Mouse (Mus musculus): Measurements from ENCODE around the gene Gm2035. TPM values are rescaled to one million over a fixed set of nuclear protein-coding genes. Genes with fewer than 3 reads are reported as not detected.
"Not testable (repeated sequence)": the region's sequence is repeated elsewhere in the genome, so short reads cannot be mapped to it uniquely, and the experiment has no call there.

Gm2035 gene
- not detected in 2 replicates for polyA plus RNA-seq (2016; fragmentation: Nextera tagmentation; extraction: Ambion mirVana)

DNA sequence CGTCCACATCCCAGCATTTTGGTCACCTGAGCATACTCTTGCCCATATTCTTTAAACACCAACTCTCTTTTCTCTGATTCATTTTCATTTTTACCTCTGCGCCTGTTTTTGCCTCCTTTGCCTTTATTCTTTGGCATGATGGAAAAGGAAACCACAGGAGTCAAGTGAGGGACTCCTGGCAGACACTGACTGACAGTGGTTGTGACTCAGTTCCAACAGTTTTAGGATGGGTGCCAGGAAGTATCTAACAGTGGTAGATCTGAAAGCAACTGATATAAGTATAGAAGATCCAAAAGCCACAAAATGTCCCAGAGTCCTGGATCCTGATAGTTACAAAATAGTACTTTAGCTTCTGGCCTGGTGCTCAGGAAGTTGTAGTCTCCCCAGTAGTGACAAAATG is at the start of gene Gm2035:
TSS of gene Gm2035 (minus strand) at position 137 of the 400 bp plus-strand sequence.
- not testable (repeated sequence) for H3K27ac ChIP-seq

DNA sequence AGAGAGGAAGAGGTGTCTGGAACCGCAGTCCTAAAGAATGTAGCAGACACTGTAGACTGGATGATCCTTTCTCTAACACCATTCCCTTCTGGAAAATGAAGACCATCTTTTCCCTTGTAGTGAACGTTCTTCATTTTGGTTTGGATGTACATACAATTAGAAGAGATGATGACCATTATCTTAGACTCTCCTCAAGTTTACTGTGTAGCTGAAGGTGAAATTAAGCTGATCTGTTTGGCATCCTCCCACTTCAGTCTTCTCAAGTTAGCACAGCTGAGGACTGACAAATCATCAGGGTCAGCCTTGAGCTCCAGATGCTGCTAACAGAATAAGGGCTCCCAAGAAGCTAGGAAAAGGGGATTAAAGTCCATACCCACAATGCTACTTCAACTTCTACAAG is 34.1 kb upstream of the Gm2035 start, which contains the start of gene Gm2042:
TSS of gene Gm2042 (plus strand) at position 301 of the 400 bp plus-strand sequence.
- not testable (repeated sequence) for H3K4me2 ChIP-seq; ATAC-seq (ENCODE audit: low FRiP score); H3K4me1 ChIP-seq; H3K36me3 ChIP-seq (replicated peaks); H3K9me3 ChIP-seq; H3K4me3 ChIP-seq (replicated peaks); H3K9ac ChIP-seq; H3K27ac ChIP-seq; H3K27me3 ChIP-seq
- 81% methylated on average over 2 of the region's 2 CpGs for WGBS

More for the DNA sequence above, at the start of gene Gm2035:
- not testable (repeated sequence) for H3K4me3 ChIP-seq (replicated peaks); H3K27me3 ChIP-seq; H3K36me3 ChIP-seq (replicated peaks); H3K4me2 ChIP-seq; H3K9ac ChIP-seq; H3K9me3 ChIP-seq; H3K4me1 ChIP-seq; ATAC-seq (ENCODE audit: low FRiP score)
- WGBS = 86% methylated on average over 2 of the region's 2 CpGs

DNA sequence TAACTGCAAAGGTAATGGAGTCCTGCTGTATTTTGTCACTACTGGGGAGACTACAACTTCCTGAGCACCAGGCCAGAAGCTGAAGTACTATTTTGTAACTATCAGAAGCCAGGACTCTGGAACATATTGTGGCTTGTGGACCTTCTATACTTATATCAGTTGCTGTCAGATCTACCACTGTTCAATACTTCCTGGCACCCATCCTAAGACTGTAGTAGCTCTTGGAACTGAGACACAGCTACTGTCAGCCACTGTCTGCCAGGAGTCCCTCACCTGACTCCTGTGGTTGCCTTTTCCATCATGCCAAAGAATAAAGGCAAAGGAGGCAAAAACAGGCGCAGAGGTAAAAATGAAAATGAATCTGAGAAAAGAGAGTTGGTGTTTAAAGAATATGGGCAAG is 24.6 kb downstream of the Gm2035 start, which contains the start of gene Gm2022:
TSS of gene Gm2022 (plus strand) at position 301 of the 400 bp plus-strand sequence.
- 86% methylated on average over 1 of the region's 1 CpGs for WGBS
- H3K27ac ChIP-seq; ATAC-seq (ENCODE audit: low FRiP score): not testable (repeated sequence)

DNA sequence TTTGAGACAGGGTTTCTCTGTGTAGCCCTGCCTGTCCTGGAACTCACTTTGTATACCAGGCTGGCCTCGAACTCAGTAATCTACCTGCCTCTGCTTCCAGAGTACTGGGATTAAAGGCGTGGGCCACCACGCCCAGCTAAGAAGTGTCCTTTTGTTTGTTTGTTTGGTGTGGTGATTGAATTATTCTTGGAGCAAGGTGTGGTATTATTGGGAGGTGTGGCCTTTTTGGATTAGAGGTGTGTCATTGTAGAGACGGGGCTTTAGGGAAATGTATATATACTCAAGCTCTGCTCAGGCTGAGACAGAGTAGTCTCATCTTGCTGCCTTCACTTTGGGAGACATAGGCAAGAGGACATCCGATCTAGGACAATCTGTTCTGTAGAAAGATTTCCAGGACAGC is 45.9 kb downstream of the Gm2035 start, which contains the start of gene Gm2016:
TSS of gene Gm2016 (plus strand) at position 301 of the 400 bp plus-strand sequence.
- H3K27me3 ChIP-seq; H3K27ac ChIP-seq; H3K4me2 ChIP-seq; H3K4me3 ChIP-seq (replicated peaks); H3K9ac ChIP-seq; H3K36me3 ChIP-seq (replicated peaks); H3K9me3 ChIP-seq; ATAC-seq (ENCODE audit: low FRiP score); H3K4me1 ChIP-seq: not testable (repeated sequence)
- 87% methylated on average over 5 of the region's 5 CpGs for WGBS

More for the DNA sequence above, 24.6 kb downstream of the Gm2035 start, which contains the start of gene Gm2022:
- H3K4me3 ChIP-seq (replicated peaks); H3K4me1 ChIP-seq; H3K9me3 ChIP-seq; H3K9ac ChIP-seq; H3K36me3 ChIP-seq (replicated peaks); H3K27me3 ChIP-seq; H3K4me2 ChIP-seq: not testable (repeated sequence)

Other genes starting within 250 kb of the Gm2035 start
- gene Gm21319, start 144.1 kb downstream of the Gm2035 start, polyA plus RNA-seq (2016; fragmentation: Nextera tagmentation; extraction: Ambion mirVana) = not detected in 2 replicates
- gene Gm21936, start 124.3 kb downstream of the Gm2035 start, polyA plus RNA-seq (2016; fragmentation: Nextera tagmentation; extraction: Ambion mirVana) = not detected in 2 replicates
- not detected in 2 replicates for gene BB287469, start 103.3 kb downstream of the Gm2035 start, polyA plus RNA-seq (2016; fragmentation: Nextera tagmentation; extraction: Ambion mirVana)
- not detected in 2 replicates for gene Gm2001, start 77.5 kb downstream of the Gm2035 start, polyA plus RNA-seq (2016; fragmentation: Nextera tagmentation; extraction: Ambion mirVana)
- gene Gm2016, start 45.8 kb downstream of the Gm2035 start, polyA plus RNA-seq (2016; fragmentation: Nextera tagmentation; extraction: Ambion mirVana) = not detected in 2 replicates
- not detected in 2 replicates for gene Gm2022, start 24.5 kb downstream of the Gm2035 start, polyA plus RNA-seq (2016; fragmentation: Nextera tagmentation; extraction: Ambion mirVana)
- gene Gm2042, start 34.2 kb upstream of the Gm2035 start, polyA plus RNA-seq (2016; fragmentation: Nextera tagmentation; extraction: Ambion mirVana) = not detected in 2 replicates
- gene Gm2075, start 92.0 kb upstream of the Gm2035 start, polyA plus RNA-seq (2016; fragmentation: Nextera tagmentation; extraction: Ambion mirVana) = not detected in 2 replicates
- not detected in 2 replicates for gene Gm6803, start 98.9 kb upstream of the Gm2035 start, polyA plus RNA-seq (2016; fragmentation: Nextera tagmentation; extraction: Ambion mirVana)
- not detected in 2 replicates for gene Gm2056, start 107.1 kb upstream of the Gm2035 start, polyA plus RNA-seq (2016; fragmentation: Nextera tagmentation; extraction: Ambion mirVana)
- not detected in 2 replicates for gene Gm16368, start 163.8 kb upstream of the Gm2035 start, polyA plus RNA-seq (2016; fragmentation: Nextera tagmentation; extraction: Ambion mirVana)